Mouse (Mus musculus): ENCODE data around the gene AU040320.
A peak's percentile ranks its signal among the peaks of the same experiment; 100 is the strongest.

AU040320 gene

DNA sequence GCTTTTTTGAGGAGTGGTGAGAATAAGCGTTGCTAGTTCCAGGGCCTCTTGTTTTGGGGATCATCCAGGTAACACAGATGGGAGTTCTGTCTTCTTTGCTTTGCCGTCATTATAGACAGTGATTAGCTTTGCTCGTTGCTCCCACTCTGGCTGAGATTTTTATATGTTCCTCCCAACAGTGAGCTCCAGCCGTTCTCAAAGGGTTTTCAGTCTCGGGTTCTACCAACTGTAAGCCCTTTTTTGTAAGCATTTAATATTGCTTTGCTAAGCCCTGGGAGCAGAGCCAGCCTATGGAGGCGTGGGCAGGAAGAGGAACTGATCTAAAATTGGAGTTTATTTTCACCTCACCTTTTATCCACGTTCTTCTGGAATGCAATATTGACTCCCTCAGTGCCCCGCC, 29.7 kb downstream of the AU040320 start:
- DNase-seq, result no peak

- DNase-seq, result peak; percentile 83
Observed at GRCm38 (mm10) chr4:126792341-126793102, 39.2 kb downstream of the AU040320 start.

GRCm38 (mm10) chr4:126802174-126802573, 48.8 kb downstream of the AU040320 start:
- DNase-seq, result peak; percentile 71

DNA sequence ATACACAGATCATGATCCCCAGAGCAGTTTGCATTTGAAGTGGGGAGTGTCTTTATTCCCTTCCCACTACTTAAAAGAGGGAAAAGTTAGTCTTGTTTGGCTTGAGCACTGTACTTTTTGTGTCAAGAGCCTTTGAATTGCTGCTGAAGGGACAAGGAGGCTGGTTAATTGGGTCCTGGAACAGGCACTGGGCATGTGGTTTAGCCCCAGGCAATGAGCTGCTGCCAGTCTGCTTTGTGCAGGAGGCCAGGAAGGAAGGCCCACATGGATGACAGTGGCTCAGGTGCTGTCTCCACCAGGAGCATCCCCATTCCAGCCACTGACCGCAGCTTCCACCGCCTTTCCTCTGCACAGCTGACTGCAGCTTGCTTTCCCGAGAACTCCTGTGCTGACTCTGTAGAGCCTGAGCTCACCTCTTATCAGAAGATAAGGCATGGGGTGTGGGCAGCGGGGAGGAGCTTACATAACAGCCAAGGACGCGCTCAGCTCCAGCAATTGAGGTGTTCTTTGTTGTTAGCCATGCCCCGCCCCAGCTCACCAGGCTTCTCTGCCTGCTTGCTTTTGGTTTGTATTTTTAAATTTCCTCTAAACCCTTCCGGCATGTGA, 50.0 kb downstream of the AU040320 start:
- peak; percentile 96 for DNase-seq

- DNase-seq, result peak; percentile 43
Observed at GRCm38 (mm10) chr4:126805741-126806140, 52.4 kb downstream of the AU040320 start.

DNA sequence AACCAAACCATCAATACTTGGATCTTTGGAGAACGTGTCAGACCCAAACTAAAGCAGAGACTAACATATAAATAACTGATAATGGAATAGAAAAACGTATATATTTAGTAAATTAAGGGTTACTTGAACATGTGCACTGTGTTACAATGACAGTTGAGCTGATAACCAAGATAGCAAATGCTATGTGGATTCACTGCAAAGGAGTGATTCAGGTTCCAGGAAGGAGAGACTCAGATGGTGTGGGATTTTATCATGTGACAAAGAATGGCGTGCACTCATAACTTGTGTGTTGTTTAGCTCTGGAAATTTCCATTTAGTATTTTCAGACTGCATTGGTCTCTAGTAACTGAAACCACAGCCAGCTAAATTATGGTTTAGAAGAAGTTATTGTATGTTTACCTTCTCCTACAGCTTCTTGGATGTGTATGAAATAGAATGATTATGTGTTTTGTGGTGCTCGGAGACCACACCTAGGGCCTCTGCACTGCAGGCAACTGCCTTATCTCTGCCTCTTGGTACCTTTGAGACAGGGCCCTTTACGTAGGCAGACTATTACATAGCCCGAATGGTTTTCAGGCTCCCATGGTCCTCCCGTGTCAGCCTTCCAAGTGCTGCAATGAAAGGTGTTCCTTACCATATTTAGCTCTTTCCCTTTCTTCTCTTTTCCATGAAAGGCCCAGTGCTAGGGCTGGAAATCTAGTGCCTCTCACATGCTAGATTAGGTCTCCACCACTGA, 53.5 kb downstream of the AU040320 start:
- peak; percentile 59 for DNase-seq

GRCm38 (mm10) chr4:126810566-126810965, 57.2 kb downstream of the AU040320 start:
- peak; percentile 58 for DNase-seq

DNA sequence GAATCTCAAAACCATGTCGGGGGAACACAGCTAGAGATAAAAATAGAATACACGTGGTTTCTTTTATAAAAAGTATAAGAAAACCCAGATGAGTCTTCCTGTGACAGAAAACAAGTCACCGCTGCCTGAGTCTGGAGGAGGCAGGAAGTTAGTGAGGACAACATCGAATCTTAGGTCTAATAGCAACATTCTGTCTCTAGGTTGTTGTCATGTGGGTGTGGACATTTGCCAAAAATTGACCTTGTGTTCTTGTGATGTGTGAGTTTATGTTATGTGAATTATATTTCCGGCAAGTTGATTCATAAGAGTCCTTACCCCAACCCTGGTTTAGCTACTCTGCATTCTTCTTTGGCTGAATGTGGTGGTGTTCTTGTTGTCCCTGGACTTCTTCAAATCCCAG, 59.9 kb downstream of the AU040320 start:
- DNase-seq, result peak; percentile 51

DNA sequence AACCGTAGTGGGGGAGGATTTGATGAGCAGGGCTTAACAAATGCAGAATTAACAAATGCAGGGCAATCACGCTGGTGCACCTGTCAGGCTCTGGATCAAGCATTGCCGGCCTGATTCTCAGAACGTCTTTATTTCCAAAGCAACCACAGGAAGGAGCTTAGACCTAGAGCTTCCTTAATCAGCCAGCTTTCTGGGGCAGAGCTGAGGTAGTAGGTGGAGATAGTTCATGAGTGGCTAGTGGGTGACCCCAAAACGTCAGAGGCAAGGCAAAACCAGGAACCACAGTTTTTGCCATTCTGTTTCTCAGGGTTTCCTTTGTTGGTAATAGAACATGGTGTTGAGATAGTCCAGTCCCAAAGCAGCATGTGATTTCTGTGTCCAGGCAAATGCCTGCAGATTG, 61.5 kb downstream of the AU040320 start:
- DNase-seq, result peak; percentile 66

DNA sequence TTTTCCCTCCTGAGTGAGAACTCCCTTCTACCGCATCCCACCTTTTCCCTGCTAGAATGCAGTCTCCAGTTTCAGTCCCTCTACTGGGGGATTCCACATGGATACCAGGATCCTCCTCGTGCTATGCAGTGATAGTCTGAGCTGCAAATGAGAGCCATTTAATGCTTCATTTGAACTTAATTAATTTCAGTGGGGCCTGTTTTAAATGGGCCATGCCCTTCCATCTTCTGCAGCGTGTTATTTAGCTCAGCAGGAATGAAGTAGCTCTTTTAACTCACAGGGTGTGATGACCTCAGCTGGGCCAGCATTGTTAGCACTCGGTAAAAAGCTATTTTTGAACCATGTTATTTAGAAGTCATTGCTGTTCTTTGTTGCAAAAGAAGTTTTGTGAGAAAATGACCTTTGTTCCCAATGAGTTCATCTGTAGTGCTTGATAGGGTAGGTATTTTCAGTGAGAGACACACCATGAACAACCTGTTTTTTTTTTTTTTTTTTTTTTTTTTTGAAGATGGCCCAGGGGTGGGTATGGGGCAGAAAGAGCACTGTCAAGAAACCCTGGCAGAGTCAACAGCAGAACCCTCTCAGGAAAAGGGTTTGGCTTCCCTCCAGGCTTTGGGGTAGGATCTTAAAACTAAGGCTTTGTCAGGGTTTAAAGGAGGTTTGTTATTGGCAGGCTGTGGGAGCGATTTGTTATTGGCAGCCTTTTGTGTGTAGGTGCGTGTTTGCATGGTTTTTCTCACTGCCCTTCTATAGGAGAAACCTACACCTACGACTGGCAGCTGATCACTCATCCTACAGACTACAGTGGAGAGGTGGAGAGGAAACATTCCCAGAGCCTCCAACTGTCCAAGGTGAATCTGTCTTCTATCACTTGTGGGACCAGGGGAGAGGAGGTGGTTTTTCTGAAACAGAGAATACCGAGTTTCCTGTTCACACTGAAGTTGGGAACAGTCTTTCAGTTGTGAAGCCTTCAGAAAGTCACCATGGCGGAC, 69.8 kb downstream of the AU040320 start:
- DNase-seq, result no peak

DNA sequence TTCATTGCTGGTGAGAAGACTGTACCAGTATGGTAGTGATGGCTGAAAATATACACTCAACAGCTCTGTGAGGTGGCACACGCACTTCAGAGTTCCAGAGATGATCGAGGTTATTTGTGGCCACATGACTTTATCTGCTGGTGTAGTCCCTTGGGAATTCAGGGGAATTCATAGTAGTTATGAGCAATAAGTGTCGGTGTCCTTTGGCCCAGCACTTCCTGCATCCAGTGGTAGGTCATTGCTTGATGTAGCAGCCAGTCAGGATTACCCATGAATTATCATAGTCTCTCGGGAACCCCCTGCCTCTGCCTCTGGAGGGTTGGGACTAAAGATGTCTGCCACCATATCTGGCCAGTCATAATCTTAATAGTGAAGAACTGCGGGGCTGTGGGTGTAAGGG, 70.6 kb downstream of the AU040320 start:
- peak; percentile 91 for DNase-seq

- no peak for DNase-seq
Observed at GRCm38 (mm10) chr4:126831122-126831521, 77.8 kb downstream of the AU040320 start.

DNA sequence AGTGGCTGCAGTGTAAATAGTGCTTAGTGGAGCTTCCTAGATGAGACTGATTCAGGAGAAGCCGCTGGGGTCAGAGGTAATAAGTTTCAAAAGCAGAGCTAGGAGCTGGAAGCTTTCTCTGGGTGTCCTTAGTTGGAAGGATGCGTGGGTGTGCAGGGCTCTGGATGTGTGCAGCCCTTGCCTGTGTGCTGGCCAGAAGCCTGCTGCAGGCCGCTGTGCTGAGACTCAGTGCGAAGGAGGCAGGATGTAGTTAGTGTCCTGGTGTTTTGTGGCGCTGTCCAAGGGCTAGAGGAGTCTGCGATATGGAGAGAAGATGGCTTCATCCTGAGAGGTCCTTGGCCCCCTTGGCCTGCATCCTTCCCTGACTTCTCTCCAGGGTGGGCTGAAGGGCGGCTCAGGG, 85.5 kb downstream of the AU040320 start:
- peak; percentile 91 for DNase-seq

GRCm38 (mm10) chr4:126839873-126840272, 86.5 kb downstream of the AU040320 start:
- DNase-seq, result peak; percentile 95

GRCm38 (mm10) chr4:126840996-126841560, 87.7 kb downstream of the AU040320 start:
- DNase-seq, result no peak

DNA sequence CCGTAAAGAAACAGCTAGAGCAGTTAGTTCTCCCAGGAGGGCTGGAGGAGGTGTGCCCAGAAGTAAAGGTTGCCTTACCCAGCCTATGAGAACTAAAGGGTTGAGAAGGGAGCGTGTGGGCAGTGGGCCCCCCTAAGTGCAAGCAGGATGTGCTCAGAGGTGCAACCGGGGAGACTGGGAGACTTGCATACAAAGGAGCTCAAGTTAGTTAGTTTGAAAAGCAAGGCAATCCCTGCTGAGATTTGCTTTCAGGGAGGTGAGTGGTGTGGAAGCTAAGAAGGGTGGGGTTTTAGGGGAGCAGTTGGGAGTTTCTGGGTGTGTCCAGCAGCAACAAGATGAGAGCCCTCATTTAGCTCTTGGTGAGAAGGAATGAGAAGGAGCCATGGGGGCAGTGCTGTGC, 89.6 kb downstream of the AU040320 start:
- DNase-seq, result no peak

DNA sequence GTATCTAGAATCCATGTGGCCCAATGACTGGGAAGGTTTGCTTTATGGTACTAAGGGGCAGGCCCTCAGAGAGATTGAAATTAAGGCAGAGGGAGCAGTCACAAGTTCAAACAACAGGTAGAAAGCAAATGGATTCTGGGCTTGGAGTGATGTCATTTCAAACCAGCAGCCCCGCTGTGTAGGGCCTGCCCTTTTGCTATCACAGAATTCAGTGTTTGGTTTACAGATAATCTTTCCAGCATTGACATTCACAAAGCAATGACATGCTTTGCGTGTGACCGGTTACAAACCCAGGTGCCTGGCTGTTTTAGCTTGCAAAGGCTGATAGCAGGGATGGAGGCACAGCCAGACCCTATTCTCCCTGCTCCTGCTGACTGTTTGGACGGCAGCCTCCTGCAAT, 92.3 kb downstream of the AU040320 start:
- no peak for DNase-seq

DNA sequence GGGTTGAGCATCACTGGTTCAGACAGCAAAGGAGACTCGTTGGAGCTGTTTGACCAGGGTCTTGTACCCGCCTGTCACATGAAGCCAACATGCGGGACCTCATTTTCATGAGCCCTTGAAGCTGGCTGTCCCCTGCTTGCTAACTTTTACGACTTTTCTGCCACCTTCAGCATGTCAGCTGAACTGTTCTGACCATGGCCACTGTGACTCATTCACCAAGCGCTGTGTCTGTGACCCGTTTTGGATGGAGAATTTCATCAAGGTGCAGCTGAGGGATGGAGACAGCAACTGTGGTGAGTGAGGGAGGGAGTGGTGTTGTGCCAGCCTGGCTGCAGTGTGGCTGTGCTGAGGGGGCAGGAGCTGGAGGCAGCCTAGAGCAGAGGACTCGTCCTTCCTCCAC, 93.6 kb downstream of the AU040320 start:
- no peak for DNase-seq

- no peak for DNase-seq
Observed at GRCm38 (mm10) chr4:126850019-126850777, 96.9 kb downstream of the AU040320 start.

DNA sequence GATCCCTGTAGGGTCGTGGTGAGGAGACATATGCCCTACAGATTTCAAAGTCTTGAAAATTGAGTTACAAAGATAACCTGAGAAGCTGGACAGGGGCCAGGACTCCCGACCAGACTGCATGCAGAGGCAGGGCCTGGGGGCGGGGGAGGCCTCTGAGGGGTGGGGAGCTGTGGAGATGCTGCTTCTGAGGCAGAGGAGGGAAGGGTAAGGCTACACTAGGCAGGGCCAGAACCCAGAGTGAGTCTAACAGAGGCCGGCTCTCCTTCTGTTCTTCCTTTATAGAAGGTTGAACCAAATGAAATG, 97.4 kb downstream of the AU040320 start:
- DNase-seq, result no peak

DNA sequence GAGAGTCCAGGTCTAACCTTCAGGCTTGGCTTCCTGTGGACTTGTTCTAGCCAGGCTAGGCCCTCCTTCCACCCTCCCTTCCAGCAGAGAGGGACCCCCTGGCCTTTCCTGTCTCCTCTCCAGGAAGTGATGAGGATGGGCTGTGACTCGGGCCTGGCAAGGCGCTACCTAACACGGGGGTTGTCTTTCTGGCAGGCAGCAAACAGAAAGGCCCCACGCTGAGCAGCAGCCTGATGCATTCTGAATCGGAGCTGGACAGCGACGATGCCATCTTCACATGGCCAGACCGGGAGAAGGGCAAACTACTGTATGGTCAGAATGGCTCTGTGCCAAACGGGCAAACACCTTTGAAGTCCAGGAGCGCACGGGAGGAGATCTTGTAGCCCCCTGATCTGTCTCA, 99.6 kb downstream of the AU040320 start:
- DNase-seq, result no peak
